Mouse (Mus musculus) mouse trophoblast stem cell (cell line): ENCODE measurements around the gene Apod.
"Not testable (repeated sequence)": the region's sequence is repeated elsewhere in the genome, so short reads cannot be mapped to it uniquely, and the experiment has no call there.

Source experiments
- in situ Hi-C, 2 experiments: fragments of 300-500 bp; cut with MseI, MboI; formaldehyde crosslinking; loops; 2 replicates in 1 of 2; 3 replicates in 1 of 2; pipeline ENCODE4 v1.15.1; 2025

Apod gene

DNA sequence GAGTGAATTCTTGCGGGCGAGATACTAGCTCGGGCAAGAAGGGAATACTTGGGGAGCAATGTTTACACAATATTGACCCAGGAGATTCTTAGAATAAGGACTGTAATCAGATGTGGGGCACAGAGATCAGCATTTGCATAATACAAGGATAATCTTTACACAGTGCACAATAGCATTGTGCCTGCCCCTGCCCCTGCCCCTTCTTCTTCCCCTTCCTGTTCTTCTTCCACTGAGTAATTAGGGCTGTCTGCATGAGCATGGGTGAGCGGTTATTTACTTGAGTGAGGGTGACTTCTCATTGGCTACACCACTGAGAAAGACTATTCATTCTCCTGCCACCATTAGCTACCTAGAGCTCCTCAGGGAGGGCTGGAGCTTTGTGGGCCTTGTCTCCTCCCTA is 6.9 kb upstream of the Apod start:
- in situ Hi-C loops: no loop called here

DNA sequence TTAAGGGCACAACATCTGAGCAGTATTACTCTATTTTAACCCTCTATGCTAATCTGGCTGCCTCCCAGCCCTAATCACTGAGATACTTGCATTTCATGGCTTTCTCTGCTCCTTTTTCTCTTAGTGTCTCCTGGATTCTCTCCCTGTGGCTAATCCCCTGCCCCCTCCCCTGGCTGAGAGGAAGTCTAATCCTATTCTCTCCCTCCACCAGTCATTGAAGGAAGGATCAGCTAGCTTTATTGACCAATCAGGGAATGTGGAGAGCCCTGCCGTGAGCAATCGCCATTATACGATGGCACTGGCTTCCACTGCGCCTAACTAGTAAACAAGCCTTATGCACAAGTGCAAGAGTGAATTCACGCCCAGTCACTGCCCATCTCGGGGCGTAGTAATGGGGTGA is 6.3 kb upstream of the Apod start:
- in situ Hi-C loops: no loop called here

DNA sequence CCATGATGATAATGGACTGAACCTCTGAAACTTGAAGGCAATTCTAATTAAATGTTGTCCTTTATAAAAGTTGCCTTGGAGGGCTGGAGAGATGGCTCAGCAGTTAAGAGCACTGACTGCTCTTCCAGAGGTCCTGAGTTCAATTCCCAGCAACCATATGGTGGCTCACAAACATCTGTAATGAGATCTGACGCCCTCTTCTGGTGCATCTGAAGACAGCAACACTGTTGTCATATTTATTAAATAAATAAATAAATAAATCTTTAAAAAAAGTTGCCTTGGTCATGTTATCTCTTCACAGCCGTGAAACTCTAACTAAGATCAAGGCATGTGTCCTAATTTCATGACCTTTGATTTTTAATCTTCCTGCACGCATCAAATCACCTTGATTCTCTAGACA is 5.1 kb upstream of the Apod start:
- in situ Hi-C loops: not testable (repeated sequence)

DNA sequence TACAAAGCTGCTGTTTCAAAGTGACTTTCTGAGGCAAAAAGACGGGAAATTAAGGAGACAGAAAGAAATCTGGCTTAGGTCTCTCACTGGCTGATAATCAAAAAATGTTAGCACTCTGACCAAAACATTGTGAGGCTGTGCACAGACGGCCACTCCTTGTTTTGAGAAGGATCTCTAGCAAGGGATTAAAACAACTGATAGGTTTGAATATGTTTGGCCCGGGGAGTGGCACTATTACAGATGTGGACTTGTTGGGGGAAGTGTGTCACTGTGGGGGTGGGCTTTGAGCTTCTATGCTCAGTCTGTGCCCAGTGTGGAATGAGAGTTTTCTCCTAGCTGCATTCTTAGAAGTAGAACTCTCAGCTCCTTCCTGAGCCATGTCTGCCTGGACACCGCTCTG is 4.7 kb upstream of the Apod start:
- in situ Hi-C loops: no loop called here

DNA sequence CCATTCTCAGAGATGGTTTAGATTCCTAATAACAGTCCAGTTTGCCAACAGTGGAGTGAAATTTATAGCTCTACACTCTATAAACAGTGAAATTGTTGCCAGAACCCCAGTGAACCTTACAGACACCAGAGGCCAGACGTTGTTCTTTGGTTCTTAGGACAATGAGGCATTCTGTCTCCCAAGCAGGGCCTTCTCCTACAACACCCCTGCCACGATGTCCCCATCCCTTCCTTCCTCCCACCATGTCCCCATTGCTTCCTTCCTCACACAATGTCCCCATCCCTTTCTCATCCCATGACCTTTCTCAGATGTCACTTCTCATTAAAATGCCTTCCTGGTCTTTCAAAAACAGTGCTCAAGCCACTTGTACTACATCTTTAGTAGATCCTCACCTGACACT is 3.8 kb upstream of the Apod start:
- in situ Hi-C loops: no loop called here

DNA sequence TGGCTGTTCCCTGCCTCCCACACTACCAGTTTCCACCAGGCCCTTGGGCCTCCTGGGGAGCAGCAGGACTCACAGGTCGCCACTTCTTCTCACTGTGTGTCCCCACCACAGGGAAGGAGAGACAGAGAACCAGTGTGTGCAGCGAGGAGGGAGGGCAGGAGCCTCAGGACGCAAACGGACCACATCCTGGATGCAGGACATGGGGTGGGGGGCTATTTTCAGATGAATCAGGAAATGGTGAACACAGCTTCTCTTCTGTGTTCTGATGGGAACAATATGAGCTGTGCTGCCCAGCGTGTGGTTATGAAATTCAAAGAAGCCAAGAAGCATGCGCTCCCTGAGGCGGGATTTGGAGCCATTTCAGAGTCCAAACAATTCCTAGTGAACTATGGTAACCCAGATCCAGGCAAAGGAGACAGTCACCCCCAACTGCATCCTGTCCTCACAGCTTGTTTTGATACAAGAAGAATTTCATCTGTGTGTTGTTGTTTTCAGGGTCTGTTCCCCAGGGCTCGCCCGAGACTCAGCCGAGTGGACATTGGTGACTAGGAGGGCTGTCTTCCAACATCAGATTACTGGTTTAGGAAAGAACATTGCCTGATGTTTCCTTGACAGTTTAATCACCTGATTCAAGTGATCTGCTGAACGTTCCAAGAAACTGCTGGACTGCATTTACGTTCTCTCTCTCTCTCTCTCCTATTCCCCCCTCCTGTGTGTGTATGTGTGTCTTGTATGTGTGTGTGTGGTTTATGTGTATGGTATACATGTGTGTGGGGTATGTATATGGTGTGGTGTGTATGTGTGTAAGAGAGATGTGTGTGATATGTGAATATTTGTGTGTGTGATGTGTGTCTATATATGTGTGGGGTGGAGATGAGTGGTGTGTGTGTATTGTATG is 1.9 kb upstream of the Apod start:
- in situ Hi-C loops: not testable (repeated sequence)

DNA sequence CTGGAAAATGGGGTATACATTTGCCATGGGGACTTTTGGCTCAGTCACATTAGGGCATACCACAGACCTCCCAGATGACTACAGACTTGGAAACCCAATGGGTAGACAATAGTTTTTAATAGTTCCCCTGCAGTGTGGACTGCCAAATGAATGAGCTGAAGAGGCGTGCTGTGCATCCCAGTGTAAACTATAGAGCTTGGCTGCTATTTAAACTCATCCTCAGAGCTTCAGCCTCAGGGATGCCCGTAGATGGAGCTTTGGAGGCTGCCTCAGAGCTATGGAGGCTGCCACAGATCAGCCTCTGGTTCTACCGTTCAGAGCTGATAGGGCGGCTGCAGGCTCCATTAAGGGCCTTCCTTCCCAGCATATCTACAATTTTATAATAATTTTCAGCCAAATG is 686 bp upstream of the Apod start:
- in situ Hi-C loops: no loop called here

DNA sequence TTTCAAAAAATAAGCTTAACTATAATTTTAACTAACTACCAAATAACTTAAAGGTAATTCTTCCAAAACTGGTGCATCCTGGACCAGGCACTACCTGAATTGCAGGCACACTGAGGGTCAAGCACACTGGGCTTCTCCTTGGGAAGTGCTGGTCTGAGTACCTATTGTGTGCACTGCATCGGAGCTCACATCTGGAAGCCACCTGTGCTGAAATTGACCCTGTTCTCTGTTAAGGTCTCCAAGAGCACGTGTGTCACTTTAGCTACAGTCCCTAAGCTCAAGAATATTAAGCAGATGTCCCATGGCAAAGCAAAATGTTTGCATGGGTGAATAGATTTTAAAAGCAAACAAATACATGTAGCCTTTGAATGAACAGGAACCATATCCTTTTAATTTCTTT is 997 bp downstream of the Apod start:
- in situ Hi-C loops: no loop called here

DNA sequence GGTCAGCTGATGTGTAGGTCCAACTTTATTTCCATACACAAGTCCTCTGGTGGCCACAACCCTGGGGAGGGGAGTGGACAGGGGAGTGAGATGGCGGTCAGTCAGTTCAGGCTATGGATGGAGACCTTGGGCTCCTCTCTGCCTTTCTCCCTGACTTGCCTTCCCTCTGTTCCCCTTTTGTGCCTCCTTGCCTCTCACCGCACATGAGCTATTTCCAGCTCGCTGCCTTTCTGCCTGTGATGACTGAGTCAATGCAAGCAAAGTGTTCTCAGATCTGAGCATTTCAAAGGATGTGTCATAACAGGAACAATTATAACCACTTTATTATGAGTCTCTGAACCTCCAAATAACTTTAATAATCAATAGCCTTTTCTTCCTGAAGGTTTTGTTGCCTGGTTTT is 2.3 kb downstream of the Apod start:
- in situ Hi-C loops: no loop called here

DNA sequence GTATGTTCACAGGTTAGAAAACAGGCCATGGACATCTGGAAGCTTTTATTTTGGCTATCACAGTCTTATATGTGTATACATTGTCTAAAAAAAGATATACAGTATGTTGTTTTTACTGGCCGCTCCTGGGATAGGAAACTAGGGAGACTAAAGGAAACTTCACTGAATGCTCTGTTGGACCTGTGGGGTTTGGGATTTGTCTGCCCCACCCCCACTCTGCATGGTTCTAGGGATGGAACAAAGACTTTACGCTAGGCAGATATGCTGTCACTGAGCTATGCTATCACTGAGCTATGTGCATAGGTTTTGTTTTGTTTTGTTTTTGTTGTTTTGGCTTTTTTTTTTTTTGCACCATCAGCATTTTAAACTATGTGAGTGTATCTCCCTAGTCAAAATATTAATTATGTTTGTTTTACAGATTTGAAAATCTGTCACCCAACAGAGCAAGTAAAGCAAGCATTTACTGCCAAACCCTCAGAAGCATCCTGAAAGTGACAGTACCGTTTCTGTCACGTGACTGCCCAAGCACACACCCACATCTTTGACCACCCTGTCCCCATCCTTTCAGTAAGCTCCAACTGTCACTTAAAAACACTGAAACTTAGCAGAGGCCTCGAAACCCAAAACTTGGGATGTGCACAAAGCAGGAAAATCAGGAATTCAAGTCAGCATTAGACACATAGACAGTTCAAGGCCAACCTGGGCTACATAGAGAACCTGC is 9.2 kb downstream of the Apod start:
- in situ Hi-C loops: no loop called here

DNA sequence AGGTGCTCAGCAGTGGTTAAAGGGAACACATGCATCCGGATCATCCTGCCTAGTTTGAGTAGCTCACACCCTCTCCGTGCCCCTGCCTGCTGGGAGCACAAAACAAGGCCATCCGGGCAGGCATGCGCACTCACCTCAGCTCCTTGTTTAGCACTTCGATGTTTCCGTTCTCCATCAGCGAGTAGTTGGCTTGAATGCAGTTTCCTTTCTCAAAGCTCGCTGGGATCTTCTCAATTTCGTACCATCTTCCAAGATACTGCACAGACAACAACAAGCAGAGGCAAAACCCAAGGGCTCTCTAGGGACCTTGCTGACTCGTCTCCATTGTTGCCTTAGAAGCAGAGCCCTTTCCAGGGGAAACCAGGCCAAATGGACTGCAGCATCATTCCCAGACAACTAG is 11.3 kb downstream of the Apod start:
- in situ Hi-C loops: no loop called here

DNA sequence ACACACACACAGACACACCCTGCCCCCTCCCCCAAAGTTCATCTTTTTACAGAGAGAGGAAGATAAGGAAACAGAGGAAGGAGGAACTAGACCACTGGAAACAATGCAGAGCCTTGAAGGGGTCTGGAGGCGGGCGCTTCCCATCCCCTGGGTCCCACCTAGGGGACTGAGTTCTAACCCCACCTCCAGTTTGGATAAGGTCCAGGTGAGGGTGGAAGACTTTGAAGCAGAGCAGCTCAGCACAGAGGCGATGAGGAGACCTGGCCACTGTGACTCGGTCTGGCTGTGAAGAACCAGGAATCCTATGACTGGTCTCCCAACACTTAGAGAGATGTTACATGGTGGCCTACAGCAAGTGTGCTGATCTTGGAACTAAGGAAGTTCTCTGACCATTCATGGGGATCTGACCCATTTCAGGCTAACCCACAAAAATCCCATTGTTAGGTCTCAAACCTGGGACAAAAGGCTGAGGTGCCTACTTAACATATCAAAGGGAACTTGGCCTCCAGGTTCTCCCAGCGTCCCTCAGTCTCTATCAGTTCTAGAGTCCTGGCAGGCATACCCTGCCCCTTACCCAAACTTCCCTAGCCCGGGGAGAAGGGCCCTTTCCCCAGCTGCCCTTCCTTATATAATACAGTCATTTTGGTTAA is 13.6 kb downstream of the Apod start:
- in situ Hi-C loops: no loop called here

DNA sequence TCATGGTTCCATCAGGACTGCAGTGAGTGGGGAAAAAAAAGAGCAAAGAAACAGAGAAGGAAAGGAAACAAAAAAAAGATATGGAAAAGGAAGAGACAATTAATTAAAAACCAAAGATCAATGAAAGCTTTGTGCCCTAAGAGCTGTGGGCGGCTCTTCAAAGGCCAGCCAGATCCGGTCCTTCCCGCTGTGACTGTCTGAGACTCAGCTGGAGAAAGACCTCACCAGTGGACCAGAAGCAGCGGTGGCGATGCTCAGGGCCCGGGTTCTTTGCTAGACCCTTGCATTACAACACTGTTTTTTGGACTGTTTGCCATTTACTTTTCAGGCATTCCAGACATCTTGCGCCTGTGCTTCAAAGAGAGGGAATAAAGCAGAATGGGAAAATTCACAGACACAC is 14.1 kb downstream of the Apod start:
- in situ Hi-C loops: no loop called here

DNA sequence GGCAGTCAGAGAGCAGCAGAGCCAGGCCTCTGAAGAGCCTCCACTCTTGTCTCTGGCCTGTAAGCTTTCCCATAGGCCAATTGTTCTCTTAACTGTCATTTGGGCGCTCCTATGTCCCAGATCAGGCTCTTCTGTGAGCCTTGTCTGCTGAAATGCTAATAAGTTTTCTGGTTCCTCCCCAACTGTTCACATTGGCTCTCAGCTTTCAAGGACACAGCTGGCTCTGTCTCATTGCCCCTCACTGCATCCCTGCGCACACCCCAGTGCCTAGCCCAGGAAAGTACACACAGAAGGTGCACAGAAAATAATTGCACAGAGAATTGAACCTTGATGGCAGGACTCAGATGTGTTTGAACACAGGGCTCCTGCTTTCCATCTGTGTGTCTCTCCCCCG is 14.7 kb downstream of the Apod start:
- in situ Hi-C loops: no loop called here

DNA sequence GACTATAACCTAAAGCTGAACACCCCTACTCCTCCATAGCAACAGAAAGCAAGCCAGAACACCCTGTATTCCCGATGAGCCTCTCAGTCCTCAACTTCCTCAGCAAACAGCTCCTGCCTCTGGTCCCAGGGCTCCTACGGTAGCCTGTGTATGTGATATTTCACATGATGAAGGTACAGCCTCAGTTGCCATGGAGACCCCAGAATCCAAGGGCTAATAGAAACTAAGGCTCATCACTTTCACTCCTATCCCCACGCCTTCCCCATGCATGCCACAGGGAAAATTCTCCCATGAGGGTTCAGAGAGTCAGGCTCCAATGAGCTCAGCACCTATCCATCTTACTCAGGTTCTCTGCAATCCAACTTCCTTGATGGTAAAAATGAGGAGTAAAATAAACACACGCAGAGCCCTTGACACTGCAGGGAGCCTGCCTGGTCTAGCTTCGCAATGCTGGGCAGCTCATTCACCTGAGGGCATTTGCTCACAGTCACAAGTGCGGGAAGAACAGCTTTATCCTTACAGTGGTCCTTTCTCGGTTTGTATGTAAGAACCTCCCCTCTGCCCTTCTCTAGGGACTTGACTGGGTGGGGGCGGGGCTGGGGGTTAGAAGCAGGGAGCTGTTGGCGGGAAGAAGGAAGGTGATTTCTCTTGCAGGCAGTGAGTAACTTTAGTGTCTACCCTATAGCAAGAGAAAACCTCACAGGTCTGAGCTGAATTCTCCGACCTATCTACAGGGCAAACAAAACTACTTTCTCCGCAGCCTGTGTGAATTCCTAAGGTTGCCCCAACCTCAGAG is 15.2 kb downstream of the Apod start:
- in situ Hi-C loops: no loop called here

DNA sequence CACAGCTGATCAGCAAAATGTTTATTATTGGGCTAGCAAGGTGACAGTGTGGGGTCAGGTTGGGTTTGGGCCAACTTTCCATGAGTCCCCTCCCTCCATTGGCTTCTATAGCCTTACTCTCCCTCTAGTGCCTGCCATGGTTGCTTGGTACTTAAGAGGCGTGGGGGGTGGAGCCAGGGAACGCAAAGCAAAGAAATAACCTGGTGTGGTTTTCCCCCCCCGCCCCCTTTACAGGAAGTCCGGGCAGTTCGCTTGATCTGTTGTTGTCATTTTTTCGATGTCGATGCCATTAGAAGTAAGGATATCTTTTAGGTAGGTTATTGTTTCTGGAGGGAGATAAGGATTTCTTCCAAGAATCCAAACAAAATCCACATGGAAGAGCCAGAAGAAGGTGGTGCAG is 17.5 kb downstream of the Apod start:
- in situ Hi-C loops: no loop called here

DNA sequence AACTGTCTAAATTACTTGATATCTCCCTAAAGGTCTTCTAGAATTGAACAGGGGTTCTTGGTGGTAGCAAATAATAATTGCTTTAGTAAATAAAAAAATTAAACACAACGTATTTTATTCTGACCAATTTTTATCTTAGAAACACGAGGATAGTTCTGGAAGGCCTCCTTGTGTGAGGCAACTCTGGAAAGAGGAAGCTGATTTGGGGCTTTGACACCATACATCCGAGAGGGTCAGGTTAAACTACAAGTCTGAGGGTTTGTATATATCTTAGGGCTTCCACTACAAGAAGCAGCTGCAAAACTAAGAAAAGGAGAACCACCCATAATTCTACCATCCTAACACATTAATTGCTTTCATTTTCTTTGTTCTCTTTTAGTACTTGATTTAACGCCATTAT is 20.8 kb downstream of the Apod start:
- in situ Hi-C loops: no loop called here

DNA sequence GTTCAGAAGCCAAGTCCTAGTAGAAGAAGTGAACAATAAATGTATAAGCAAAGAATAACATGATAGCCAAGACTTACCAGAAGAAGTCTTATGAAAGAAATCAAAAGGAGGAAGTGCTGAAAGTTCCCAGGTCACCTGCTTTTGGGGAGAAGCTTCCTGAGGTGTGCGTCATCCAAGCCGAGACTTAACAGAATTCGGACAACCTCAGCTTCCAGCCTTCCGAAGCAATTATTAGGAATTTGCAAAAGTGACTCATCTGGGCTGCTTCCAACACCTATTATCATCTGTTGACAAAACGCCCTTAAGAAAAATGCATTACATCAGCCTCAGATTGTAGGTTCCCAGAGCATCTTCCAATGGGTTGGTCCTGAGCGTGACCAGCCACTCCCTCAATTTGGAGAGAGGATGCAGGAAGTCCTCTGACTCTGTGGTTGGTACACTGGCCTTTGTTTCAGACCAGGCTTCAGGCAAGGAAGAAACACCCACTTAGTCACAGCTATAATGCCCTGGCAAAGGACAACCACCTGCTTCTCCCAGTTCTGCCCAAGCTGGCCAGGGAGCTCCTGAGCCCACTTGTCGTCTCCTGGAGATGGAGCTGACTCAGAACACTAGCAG is 23.8 kb downstream of the Apod start:
- in situ Hi-C loops: no loop called here

DNA sequence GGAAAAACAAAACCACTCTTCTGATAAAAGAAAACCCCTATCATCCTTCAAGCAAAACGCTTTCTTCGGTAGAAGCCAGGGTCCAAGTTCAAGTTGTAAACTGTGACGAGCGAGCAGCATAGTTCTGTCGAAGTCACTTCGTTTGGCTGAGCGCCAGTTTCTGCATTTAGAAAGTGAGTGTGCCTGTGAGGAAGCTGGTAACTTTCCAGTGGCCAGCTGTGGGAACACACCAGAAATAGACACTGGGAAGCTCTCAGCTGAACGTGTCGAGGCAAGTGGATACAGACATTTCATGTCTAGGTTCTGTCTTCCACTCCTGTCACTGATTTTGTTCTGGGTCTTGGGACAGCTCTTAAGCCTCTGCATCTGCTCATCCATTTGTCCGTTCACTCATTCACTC is 24.3 kb downstream of the Apod start:
- in situ Hi-C loops: no loop called here

DNA sequence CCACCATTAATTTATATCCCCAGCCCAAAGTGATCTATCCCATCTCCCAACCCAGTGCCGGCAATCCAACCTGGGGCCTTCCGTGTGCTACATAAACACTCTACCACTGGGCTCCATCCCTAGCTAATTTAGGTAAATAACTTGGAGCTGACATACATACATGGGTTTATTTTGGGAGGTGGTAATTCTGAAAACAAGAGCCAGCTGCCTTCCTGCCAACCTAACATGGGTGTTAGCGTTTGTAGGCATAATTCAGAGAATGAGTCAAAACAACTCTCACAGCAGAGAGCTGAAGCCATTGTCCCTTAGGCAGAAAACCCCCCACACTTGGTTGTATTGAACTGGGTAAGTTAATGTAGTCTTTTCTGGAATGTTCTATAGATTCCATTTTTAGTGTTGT is 26.9 kb downstream of the Apod start:
- in situ Hi-C loops: no loop called here

DNA sequence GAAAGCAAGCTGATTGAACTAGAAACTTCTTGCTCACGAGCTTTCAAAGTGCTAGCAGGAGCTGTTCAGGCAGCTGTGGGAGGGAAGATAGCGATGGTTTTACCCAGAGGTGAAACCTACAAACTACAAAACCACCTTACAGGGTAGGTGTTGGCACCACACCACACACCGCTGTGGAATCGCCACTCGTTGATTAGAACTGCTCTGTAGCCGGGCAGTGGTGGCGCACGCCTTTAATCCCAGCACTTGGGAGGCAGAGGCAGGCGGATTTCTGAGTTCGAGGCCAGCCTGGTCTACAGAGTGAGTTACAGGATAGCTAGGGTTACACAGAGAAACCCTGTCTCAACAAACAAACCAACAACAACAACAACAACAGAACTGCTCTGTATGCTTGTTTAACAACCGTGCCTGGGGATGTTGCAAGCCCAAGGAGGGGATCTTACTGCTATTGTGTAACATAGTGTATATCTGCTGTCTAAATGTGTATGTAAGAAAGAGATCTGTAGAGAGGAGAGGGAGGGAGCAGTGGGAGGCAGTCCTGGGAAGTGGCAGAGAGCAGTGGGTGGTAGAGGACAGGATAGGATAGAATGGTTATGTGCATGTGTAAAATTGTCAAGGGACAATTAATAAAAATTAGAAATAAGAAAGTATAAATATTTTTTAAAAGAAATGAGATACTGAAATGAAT is 27.7 kb downstream of the Apod start:
- in situ Hi-C loops: no loop called here
